Mouse (Mus musculus): ENCODE measurements around the gene Ncl. TPM values are rescaled to one million over a fixed set of nuclear protein-coding genes. Genes with fewer than 3 reads are reported as not detected.

Gene Ncl
- polyA plus RNA-seq, 1 experiment from 2014 or later = 219 TPM

- Histone ChIP-seq H3K27ac (no peak overlapping the region), H3K9ac (no peak overlapping the region), H3K9me3 (replicated peaks) (no peaks in the 10 kb centered on the region), H3K4me1 (replicated peaks) (peaks cover 15% of the 10 kb centered on the region), H3K4me2 (no peak overlapping the region), H3K36me3 (no peaks in the 10 kb centered on the region), H3K4me3 (no peak overlapping the region), H3K27me3 (peaks cover 48% of the 10 kb centered on the region)
- ATAC-seq (replicated peaks; ENCODE audit: insufficient number of reproducible peaks, insufficient read depth, low FRiP score, low read depth) = no peak
- 56% methylated on average over 7 of the region's 7 CpGs for WGBS
These were observed 58.5 kb downstream of the Ncl start for GRCm38 (mm10) chr1:86300731-86301130.

GRCm38 (mm10) chr1:86300093-86300492 is 59.1 kb downstream of the Ncl start:
- H3K4me3 ChIP-seq = no peak overlapping the region
- no peak overlapping the region for H3K4me2 ChIP-seq
- no peak overlapping the region for H3K27ac ChIP-seq
- no peak overlapping the region for H3K9ac ChIP-seq
- H3K9me3 ChIP-seq (replicated peaks) = no peaks in the 10 kb centered on the region
- 66% methylated on average over 2 of the region's 2 CpGs for WGBS
- H3K36me3 ChIP-seq = no peaks in the 10 kb centered on the region
- H3K27me3 ChIP-seq = peaks cover 45% of the 10 kb centered on the region
- no peak for ATAC-seq (replicated peaks; ENCODE audit: insufficient number of reproducible peaks, insufficient read depth, low FRiP score, low read depth)
- H3K4me1 ChIP-seq (replicated peaks) = peaks cover 15% of the 10 kb centered on the region

Small RNA genes lying within 50 kb of the gene (microRNA-seq; reads per million reads assigned to microRNA genes)
- 26.1 reads per million, percentile 36 among the genes with 10 or more reads in this experiment for gene mmu-mir-3535

Other genes with a start within 250 kb of the Ncl start
- gene Htr2b, start 247.4 kb downstream of the Ncl start, polyA plus RNA-seq (2015; fragmentation: Nextera tagmentation; extraction: Ambion mirVana) = 0.16 and 0.23 TPM in 2 replicates
- gene Gm21972, start 225.8 kb downstream of the Ncl start, polyA plus RNA-seq (2015; fragmentation: Nextera tagmentation; extraction: Ambion mirVana) = 0.26 TPM in 1 of 2 replicates, not detected in the other
- 9.1 and 15.0 TPM in 2 replicates for gene Armc9, start 204.6 kb downstream of the Ncl start, polyA plus RNA-seq (2015; fragmentation: Nextera tagmentation; extraction: Ambion mirVana)
- 2.0 and 2.4 TPM in 2 replicates for gene B3gnt7, start 56.6 kb downstream of the Ncl start, polyA plus RNA-seq (2015; fragmentation: Nextera tagmentation; extraction: Ambion mirVana)
- gene Nmur1, start 66.8 kb upstream of the Ncl start, polyA plus RNA-seq (2015; fragmentation: Nextera tagmentation; extraction: Ambion mirVana) = not detected in 2 replicates
- not detected in 2 replicates for gene Tex44, start 66.9 kb upstream of the Ncl start, polyA plus RNA-seq (2015; fragmentation: Nextera tagmentation; extraction: Ambion mirVana)
- 791 and 881 TPM in 2 replicates for gene Ptma, start 167.3 kb upstream of the Ncl start, polyA plus RNA-seq (2015; fragmentation: Nextera tagmentation; extraction: Ambion mirVana)
- gene Pde6d, start 223.2 kb upstream of the Ncl start, polyA plus RNA-seq (2015; fragmentation: Nextera tagmentation; extraction: Ambion mirVana) = 61.6 and 73.0 TPM in 2 replicates
- 21.7 and 25.3 TPM in 2 replicates for gene Cops7b, start 223.5 kb upstream of the Ncl start, polyA plus RNA-seq (2015; fragmentation: Nextera tagmentation; extraction: Ambion mirVana)